19 mouse cellular contexts compared by ENCODE assay signal in the genomic region with DNA sequence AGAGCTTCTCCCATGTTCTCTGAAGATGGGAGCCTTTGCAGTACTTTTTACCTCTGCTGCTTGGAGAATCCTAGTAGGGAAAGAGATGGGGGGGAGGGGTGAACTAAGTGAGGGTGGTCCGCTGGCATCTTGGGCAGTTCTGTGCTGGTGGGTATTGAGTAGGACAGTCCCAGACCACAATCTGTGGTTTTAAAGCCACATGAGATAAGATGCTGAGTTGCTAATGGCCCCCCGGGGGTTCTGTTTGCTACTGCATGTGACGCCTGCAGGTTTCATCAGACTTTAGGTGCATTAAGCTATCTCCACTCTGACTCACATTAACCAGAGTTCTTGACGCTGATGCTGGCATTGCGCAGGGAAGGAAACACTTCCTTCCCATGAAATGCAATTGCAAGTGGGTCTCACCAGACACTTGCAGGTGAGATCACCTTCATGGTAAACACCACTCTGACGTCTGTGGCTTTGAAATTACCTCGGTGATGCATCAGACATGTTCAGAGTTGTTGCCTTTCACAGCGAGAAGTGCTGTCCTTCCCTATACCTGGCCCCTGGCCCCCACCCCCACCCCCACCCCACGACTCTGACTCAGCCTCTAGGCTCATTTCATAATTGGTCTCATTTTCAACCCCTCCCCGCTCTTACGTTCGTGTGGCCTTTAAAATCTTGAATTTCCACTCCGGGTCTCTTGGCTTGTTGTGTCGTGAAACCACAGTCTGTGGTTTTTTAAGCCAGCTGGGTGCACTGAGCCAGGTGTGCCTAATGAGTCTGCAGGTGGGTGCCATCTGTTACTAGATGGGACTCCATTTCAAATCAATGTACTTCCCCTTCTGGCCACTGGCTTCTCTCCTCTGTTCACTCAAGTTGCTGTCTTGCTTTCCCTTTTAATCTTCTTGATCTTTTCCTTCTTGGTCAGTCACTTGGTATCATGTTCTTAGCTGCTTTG.
DNase-seq lines count a peak whose midpoint lies in the region; ATAC-seq and TF ChIP-seq lines count a peak whose summit lies in the region.
"Had no signal": no experiment of that assay in that cellular context is flagged by ENCODE, and none has a peak within 500 bp of the region (broad histone marks: within the 10 kb centered on the region; RNA-seq: fewer than 3 reads in every experiment).

No protein-coding gene starts in this region.

- H3K9me3 ChIP-seq in liver, postnatal 0 days (ENCODE audit: low read length) = no peaks in the 10 kb centered on the region
- H3K9me3 ChIP-seq: hindbrain, embryonic 13.5 days; limb, embryonic 15.5 days; liver, embryonic 15.5 days; neural tube, embryonic 12.5 days had no signal

- no peak overlapping the region for H3K4me3 ChIP-seq in liver, postnatal 0 days (ENCODE audit: low read depth, low read length)
- H3K4me3 ChIP-seq: hindbrain, embryonic 13.5 days; limb, embryonic 15.5 days; liver, embryonic 15.5 days; megakaryocyte, embryonic 14.5 days; neural tube, embryonic 12.5 days had no signal

- TF ChIP-seq EP300 in liver, postnatal 0 days (IDR thresholded peaks at IDR 0.05; ENCODE audit: low read depth) = no peak

- no peak overlapping the region for H3K9ac ChIP-seq in liver, postnatal 0 days (replicated peaks)
- H3K9ac ChIP-seq: hindbrain, embryonic 13.5 days; limb, embryonic 15.5 days; liver, embryonic 15.5 days; neural tube, embryonic 12.5 days had no signal

- H3K27ac ChIP-seq in liver, postnatal 0 days (ENCODE audit: low read depth) = no peak overlapping the region
- H3K27ac ChIP-seq: hindbrain, embryonic 13.5 days; limb, embryonic 15.5 days; liver, embryonic 15.5 days; neural tube, embryonic 12.5 days had no signal

- WGBS in liver, postnatal 0 days (ENCODE audit: insufficient replicate concordance) = 40% methylated on average over 14 of the region's 14 CpGs

- peak; percentile 7 for DNase-seq in layer of hippocampus, adult 9-11 months
- no peak for DNase-seq in layer of hippocampus, adult 8-10 months (ENCODE audit: low spot score in 2 of 2)
- peak; percentile 3 for DNase-seq in T-cell, adult 2 months (ENCODE audit: low spot score)
- DNase-seq in natural killer cell, adult 2 months (ENCODE audit: low spot score in 2 of 2) = peak; percentile 2 to 3
- peak; percentile 16 for DNase-seq in thymus, postnatal 25 days
- DNase-seq in gastrocnemius, adult 8-10 months (ENCODE audit: low spot score in 2 of 2) = no peak
- no peak for DNase-seq in liver, postnatal 0 days
- DNase-seq: cerebellum, adult 2 months; heart, postnatal 10 days; kidney, adult 8-10 months; kidney, postnatal 36 days; lung, postnatal 14 days had no signal

- no peaks in the 10 kb centered on the region for H3K4me1 ChIP-seq in liver, postnatal 0 days (ENCODE audit: insufficient read depth)
- H3K4me1 ChIP-seq: hindbrain, embryonic 13.5 days; liver, embryonic 15.5 days; megakaryocyte, embryonic 14.5 days; neural tube, embryonic 12.5 days had no signal

- H3K27me3 ChIP-seq in liver, postnatal 0 days (ENCODE audit: insufficient read depth, low read length) = peaks cover 5% of the 10 kb centered on the region; the same call in 1 of the 2 replicates
- H3K27me3 ChIP-seq: limb, embryonic 15.5 days; neural tube, embryonic 12.5 days had no signal

- TF ChIP-seq CTCF in liver, postnatal 0 days (IDR thresholded peaks at IDR 0.05; ENCODE audit: low read depth) = no peak

- no peak overlapping the region for H3K4me2 ChIP-seq in liver, postnatal 0 days (ENCODE audit: low read depth, low read length)
- H3K4me2 ChIP-seq: heart, embryonic 11.5 days; hindbrain, embryonic 13.5 days; limb, embryonic 15.5 days; liver, embryonic 15.5 days; neural tube, embryonic 12.5 days had no signal

- H3K36me3 ChIP-seq in liver, postnatal 0 days (replicated peaks; ENCODE audit: insufficient read depth, low read length) = no peaks in the 10 kb centered on the region
- H3K36me3 ChIP-seq: hindbrain, embryonic 13.5 days; limb, embryonic 15.5 days; liver, embryonic 15.5 days; neural tube, embryonic 12.5 days had no signal

- no peak for ATAC-seq in liver, postnatal 0 days
- ATAC-seq: forebrain, embryonic 14.5 days had no signal

Comparison
In these comparisons a context has a peak if more than half of its experiments do, and no peak if none do; other contexts are left out.
1. DNase-seq: peak in layer of hippocampus, adult 9-11 months (single experiment), T-cell, adult 2 months (single experiment), natural killer cell, adult 2 months (2 of 2) and thymus, postnatal 25 days (single experiment); none in layer of hippocampus, adult 8-10 months (0 of 2), gastrocnemius, adult 8-10 months (0 of 2) and liver, postnatal 0 days (single experiment).